Mouse (Mus musculus): ENCODE measurements at regions not wholly inside any gene's neighbourhood (a gene's known extent, or its start where the extent isn't known, plus 50 kb on each side); places are given as distances from the start of the nearest gene placed in this dataset.

DNA sequence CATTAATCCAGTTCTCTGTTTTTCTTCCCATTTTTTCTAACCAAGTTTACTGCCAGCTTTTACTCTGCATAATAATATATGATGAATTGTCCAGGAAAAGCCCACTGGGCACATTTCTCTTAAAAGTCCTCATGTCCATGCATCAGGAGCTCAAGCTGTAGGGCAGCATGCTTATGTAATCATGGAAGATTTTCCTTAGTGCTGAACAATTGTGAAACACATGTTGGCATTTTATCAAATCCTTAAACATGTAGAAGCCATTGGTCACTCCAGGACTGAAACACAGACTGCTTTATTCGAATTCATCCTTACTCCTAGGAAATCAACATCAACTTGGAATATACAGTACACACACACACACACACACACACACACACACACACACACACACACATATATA lies 198.4 kb downstream of the Lyplal1 start:
- TF ChIP-seq POU5F1 (IDR thresholded peaks at IDR 0.05; ENCODE audit: borderline replicate concordance, low read length) (no peak), CTCF (conservative IDR thresholded peaks at IDR 0.05; ENCODE audit: low read length) (no peak)
